Mouse (Mus musculus) bone marrow, adult 2 months (tissue): ENCODE measurements around the gene Aldh3b3.

Source experiments
- CTCF ChIP-seq: fragments of 200-500 bp; IDR thresholded peaks from 2 replicates; pipeline ENCODE4 v1.5.1; 2011; ENCODE audit warnings: low read length, control low read depth; ENCODE audit not compliant: control insufficient read depth, insufficient read depth
- POLR2A ChIP-seq: fragments of 200-500 bp; IDR thresholded peaks from 2 replicates; pipeline ENCODE4 v1.6.1; 2011; ENCODE audit warnings: low read depth, mild to moderate bottlenecking, control low read depth, low read length, borderline replicate concordance; ENCODE audit not compliant: control insufficient read depth

GRCm38 (mm10) chr19:3966330-3967075, 8.1 kb downstream of the Aldh3b3 start:
- TF ChIP-seq POLR2A (no peak), CTCF (0 out of 2 replicates have a peak, but pooled peaks have one; percentile 15)
